Mouse (Mus musculus): ENCODE measurements around the gene Zbtb20.
A peak's percentile ranks its signal among the peaks of the same experiment; 100 is the strongest.

The Zbtb20 gene

DNA sequence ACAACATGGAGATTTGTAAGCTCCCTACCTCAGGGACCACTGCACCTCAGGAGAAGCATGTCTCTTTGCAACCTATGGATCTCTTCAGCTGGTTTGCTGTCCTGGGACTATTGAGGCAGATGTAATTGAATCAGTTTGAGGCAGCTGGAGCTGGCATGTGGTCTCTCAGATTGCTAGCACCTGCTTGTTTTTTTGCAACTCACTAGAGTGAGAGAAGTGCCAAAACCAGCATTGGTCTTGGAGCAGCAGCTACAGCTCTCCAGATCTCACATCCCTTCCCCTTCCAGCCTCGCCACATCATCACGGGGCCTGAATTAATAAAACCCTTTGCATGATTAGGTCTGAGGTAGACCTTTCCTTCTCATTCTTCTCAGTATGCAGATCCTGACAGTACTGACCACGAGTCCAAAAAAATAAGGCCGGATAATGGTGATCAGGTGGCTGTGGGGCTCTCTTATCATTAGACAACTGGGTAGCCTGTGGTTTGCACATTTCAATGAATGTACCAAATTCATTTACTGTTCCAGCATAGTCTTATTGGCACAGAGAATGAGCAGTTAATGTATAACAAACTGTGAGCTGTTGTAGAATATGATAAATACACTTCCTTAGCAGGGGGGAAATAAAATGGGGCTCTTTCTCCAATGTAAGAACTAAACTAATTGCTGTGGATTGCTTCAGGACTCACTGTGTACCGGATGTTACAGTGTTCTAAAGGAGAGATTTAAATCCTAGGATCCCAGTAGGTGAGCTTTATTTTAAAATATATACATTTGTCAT, 205.4 kb downstream of the Zbtb20 start:
- peak; percentile 25 to 54 for DNase-seq

DNA sequence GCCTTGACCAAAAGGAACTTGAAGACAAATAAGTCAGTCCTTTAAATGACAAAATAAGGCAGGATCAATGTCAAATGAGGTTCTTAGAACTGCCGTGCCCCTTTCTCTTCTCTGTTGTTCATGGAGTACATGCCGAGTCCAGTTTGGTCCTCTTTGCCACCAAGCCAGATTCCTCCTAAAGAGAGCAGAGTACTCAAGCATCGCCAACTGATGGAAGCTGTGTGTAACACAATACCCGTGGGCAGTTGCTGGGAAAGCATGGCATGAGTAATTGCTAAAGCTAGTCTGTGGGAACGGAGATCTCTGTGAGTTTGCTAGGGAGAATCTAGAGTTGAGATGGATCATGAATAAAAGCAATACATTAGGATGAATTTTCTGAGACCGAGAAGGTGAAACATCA, 206.3 kb downstream of the Zbtb20 start:
- DNase-seq, result peak in 1 of 2 experiments; percentile 24

DNA sequence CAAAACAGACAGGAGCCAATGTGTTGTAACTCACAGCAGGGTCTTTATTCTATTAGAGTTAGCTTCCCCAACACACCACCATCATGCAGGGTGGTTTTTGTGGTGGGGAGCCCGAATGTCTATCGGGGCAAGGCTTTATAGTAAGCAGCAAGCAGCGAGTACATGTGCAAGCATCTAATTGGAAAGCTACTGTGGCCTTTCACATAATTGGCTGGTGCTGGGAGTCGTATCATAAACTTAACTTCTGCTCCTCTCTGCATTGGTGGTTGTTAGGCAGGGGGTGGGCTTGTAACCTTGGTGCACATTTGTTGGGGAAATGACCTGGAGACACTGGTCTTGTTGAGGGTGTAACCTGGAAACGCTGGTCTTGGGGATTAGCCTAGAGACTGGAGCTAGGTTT, 207.1 kb downstream of the Zbtb20 start:
- no peak for DNase-seq

DNA sequence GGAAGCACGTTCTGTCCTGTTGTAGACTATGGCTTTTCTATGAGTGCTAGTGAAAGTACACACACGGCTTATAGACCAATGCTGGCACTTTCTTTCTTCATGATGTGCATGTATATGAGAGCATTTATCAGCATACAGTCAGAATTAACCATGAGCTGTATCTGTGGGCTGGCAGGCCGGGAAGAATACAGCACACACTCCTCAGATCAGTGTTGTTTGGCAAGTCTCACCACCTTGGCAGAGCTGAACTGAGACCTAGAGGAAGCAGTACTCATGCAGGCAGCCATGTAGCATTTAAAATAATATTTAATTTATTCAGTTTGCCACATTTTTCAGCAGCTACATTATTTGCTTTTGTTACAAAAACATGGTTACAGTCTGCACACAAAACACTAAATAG, 214.5 kb downstream of the Zbtb20 start:
- DNase-seq, result peak; percentile 49 to 56

DNA sequence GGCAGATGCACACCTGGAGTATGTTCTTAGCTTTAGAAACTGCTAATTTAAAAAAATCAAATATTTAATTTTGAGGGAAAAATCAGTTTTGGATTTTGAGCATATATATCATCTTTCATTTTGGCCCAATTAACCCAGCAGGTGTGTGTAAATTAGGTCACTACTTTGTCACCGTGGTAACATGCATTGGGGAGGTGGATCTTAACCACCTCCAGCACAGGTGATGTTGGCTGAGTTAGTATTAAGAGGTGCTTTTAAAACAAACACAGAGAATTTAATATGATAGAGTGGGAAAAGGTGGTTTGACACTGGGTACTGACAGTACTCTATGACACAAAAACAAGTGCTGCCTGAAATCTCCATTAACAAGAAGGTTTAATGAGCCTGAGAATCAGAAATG, 218.5 kb downstream of the Zbtb20 start:
- peak in 1 of 2 experiments; percentile 25 for DNase-seq

DNA sequence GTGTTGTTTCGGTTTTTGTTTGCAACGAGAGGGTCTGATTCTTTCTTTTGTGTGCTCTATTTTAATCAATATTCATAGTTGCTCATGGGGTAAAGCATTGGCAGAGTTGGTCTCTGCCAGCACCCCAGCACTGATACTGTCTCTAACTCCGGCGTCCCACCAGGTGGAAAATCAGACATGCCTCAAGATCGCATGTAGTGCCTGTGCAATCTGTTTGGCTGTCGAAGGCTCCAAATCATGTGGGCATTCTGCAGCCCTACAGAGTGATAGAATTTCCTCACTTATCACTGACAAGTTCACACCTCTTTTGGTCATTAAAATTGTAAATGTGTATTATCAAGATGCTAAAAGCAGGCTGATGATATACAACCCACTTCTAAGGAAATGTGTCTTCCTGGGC, 219.1 kb downstream of the Zbtb20 start:
- peak in 1 of 2 experiments; percentile 49 for DNase-seq

DNA sequence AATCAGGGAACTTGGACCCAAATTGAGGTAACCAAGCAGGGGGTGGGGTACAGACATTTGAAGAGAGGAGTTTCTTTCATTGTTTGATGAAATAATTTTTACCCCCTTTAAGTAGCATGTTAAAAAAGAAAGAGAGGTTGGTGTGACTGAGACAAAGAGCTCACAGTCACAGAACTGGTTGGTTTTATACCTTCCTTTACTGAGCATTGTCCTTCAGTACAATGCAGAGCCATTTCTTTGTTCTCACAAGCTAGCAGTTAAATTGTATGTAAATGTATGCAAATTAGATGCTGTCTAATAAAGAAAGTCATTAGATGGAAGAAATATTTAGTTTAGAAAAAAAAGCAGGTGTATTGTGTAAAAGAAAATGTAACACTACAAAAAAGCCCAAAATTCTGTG, 220.4 kb downstream of the Zbtb20 start:
- no peak for DNase-seq

DNA sequence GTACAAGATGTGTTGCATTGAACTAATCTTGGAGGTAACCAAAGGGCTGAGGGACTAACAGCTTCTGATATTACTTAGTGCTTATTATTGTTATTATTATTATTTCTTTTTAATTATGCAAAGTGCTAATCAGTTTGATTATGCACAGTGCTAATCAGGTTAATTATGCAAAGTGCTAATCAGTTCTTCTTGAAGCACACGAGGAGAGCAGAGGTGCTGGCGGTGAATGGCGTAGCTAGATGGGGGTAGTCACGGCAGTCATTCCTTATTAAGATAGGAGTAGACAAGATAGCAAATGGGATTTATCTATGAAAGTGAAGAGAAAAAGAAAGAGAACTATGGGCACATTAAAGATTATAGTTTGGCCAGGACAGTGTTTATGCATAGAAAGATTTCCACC, 222.5 kb downstream of the Zbtb20 start:
- no peak for DNase-seq

DNA sequence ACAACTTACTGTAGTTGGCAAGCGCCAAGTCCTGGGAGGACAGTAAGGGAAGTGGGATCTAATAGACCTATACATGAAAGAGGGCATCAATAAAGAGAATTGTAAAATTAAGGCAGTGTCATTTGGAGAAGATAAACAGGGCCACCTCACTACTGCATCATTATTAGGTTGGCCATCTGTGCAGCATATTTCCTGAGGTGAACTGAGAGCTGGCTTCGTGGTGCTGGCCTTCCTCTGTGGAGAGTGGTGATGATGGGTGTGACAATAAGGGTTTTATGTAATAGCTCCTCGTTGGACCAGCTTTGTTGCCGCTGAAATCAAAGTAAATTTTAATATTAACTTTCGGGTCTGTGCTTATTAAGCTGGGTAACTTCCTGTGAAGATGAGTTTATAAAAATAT, 223.0 kb downstream of the Zbtb20 start:
- peak; percentile 35 to 37 for DNase-seq

DNA sequence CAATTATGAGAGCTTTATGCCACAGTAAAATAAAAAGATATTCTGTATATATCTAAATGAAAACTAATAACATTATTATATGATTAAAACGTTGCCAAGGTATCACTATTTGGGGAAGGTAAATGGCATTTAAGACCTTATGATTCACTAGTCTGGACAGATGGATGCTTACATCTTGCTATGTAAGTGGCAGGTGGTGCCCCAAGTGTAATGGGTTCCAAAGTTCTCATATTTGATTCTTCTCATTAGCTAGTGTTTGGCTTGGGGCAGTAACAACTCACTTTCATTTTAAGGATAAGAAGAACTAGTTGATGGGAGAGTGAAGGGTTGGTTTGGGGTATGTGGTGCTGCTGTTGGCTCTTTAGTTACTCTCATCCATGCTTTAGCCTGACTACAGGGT, 235.6 kb downstream of the Zbtb20 start:
- DNase-seq, result peak; percentile 52 to 60

DNA sequence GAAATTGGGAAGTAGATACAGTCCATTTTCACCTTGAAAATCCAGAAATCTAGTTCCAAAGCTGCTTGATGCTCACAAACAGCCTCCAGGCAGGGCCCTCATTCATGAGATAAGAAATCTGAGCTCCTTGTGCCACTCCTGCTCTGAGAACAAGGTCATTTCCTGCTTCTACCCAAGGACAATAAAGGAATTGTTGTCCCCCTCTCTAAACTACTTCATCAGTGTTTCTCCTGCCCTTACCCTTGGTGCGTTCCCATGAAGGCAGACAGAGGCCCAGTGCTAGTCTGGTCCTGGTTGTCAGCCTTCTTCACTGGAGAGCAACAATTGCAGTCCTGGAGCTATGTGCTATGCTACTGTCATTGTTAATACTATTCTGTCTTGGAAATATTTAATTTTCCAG, 238.3 kb downstream of the Zbtb20 start:
- DNase-seq, result no peak

DNA sequence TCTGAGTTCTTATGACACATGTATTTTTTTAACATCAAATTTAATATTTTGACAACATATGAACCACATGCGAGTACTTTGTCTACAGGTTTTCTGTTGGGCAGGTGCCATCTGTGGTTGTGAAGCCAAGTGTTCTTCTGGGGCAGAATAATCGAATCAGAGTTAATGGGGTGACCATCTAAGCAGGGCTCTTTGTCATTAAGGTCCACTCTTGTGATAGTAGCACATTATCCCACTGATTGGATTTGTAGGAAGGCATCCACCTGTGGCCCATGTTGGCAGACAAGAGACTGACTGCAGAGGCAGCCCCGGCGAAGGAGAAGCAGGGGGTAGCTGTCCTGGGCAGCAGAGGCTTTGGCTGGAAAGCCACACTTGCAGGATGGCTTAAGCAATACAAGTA, 254.3 kb downstream of the Zbtb20 start:
- peak; percentile 50 to 65 for DNase-seq

DNA sequence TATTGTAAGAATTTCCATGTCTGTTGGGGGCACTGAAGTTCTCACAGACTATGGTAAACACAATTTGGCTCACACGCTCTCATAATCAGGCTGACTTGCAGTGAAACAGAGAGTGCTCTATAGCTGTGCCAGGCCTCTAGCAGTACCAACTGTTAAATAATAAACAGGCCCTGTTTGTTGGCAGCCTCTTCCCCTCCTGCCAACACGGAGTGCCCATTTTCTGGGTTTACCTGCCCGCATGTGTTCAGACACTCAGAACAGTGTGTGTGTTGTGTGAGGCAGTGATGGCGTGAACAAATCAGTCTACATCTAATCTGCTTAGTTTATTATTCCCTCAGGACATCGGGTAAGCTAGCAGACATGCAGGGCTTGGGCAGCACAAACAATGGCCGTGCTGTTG, 254.9 kb downstream of the Zbtb20 start:
- DNase-seq, result peak; percentile 82 to 92

DNA sequence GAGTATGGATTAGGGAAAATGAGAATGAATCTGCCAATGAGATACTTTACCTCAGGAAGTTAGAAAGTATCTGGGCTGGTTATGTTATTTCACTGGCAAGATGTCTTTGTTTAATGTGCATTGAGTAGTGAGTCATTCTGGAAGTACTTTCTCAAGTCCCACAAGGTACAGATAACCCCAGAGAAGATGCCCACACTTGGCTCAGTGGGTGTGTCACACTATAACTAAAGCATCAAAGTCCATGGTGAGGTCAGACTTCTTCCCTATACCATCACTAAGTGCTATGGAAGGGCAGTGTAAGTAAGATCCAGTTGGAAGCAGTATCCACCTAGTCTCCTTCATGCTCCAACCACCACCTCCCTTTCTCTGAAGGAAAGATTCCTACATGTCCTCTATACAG, 255.4 kb downstream of the Zbtb20 start:
- peak in 1 of 2 experiments; percentile 31 for DNase-seq

DNA sequence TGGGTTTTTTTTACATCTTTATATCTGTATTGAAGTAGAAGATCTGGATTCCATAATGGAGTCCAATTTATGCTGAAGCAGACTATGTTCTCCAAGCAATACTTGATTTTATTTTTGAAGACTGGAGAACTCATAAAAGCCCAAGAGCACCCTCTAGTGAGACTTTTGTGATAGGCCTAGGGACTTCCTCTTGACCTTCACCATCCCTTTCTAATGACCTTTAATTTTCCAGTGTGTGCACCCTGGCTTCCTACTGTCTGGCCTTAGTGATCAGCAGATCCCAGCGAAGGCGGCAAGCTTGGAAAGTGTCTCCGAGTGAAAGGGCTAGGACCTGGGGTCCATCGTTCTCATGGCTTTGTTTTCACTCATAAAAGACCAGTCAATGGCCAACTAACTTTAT, 292.8 kb downstream of the Zbtb20 start:
- DNase-seq, result no peak

DNA sequence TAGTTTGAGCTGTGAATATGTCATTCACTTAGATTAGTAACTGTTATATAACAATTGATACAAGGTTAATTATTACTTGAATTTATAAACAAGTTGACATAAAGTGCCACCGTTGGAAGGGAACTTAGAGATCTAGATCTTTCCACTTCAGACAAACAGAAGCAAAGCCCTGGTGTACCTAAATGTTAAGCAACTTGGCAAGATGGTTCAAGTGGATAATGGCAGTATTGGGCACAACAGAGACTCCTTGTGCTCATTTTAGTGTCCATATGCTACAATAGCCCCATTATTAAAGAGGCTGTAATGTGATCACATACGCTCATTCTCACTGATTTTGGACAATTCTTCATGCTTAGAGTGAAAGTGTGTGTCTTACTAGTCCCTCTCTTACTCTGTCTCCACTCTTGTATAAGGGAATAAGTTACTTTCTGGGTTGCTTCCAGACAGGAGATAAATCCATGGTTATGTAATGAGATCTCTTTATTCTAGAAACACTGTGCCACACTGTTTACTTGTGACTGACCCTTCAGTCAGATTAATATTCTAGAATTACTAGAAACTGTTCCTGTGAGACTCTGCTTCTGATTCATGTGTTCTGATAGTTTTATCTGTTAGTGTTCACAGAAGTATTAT, 293.7 kb downstream of the Zbtb20 start:
- no peak for DNase-seq

DNA sequence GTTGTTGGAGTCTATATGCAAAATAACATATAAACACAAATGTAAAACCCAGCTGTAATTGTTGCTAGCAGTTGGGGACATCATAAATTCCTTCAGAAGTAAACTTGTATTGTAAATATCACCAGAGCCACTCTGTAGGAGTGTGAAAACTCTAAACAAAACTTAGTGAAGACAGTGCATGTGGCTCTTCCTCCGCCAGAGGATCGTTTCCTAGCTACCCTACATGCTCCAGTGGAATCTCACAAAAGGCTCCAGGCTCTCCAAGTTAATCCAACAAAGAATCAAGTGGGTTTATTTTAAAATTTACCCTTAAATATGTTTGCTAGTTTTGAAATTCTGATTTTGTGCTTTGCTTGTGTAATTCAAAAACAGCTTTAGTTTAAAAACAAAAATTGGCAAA, 296.5 kb downstream of the Zbtb20 start:
- DNase-seq, result no peak

DNA sequence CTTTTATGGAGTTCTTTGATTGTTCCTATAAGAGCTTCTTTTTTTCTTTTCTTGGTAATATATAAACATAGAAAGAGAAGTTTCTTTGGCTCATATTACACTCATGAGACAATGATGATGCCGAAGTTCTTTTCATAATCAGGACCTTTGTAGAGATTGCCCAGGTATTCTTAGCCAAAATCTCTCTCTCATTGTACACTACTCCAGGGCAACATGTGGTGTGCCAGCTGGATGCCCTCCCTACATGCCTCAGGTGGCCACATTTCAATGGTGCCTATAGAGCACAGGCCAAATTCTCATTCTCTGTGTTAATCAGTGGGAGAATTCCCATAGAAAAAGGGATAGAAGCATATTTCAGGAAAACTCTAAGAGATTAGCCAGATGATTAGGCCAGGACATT, 297.2 kb downstream of the Zbtb20 start:
- DNase-seq, result peak; percentile 75 to 84

DNA sequence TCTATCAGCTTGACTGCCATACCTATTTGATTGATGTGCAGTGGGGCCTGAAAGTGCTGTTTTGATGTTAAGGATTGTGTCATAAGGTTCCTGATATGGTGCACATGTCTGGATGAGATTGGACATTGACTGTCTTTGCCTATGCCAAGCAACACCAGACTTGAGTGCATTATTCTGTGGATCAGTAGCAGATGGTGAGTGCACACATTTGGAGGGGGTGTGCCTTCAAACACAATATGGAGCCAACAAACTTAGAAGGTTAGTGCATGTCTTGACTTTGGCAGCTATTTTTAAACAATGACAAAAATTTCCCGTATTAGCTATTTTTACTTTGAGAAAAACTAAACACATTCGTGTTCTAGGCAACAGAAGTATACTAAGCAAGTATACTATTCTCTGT, 299.1 kb downstream of the Zbtb20 start:
- DNase-seq, result no peak

DNA sequence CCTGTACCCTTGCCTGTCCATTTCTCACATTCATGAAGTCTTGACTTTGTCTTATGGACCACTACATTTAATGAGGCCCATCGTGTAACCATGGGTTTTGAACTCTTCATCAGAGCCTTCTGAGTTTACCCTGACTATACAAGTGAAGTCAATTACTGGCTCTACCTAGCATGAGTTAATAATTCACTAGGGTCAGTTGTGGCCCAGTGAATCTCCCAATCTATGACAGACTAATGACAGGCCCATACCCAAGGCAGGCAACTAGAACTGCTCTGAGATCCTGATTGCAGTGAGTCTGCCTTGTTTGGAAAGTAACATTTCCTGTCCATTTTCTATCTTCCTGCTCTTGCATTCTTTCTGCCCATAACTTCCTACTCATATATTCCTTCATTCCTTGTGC, 305.4 kb downstream of the Zbtb20 start:
- no peak for DNase-seq

DNA sequence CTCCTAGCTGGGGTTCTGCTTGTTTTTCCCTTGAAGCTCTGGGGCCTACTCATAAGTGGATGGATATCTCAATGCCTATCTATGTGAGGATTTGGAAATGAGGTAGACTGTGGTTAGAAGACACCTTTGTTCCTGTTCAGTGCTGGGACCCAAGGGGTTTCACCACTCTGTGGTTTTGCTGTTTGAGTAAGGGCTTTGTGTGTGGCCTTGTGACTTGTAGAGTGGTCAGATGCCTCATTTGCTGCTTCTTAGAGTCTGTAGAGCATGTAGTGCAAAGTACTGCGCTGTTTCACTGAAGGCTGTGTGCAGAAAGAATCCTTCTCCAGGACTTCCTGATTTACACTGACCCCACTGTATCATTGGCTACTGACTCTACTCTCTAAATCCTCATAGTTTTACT, 314.7 kb downstream of the Zbtb20 start:
- DNase-seq, result no peak

DNA sequence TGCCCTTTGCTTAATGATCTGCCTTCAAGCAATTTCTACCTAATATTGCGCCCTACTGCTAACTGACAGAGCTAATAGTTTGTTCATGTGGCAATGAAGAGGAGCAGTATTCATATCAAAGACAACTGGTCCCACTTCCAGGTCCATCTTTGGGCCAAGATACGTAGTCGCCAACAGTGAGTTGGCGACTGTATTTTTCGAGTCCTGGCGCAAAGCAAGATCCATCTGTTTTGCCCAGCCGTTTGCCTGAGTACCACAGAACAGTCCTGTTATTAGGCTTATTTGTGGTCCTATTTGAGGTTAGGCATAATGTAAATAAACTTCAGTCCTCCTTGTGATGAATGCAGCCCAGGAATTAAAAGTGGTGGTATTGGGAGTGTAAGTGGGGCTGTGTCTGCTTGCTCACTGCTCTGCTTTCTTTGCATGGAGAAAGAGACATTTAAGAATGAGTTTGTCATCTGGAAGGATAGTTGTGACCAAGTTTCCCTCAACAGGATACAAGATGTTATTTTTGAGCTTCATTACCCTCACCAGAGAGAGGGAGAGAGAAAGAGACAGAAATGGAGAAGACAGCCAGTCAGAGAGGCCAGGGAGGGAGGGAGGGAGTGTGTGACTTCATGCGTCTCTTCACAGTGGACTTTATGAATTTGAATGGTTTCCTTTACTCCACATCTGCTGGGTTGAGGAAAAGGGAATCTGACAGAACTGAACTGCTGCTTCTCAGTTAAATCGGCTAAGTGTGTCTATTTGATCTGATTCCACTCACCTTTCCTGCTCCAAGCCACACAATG, 315.6 kb downstream of the Zbtb20 start:
- DNase-seq, result peak; percentile 79 to 82

DNA sequence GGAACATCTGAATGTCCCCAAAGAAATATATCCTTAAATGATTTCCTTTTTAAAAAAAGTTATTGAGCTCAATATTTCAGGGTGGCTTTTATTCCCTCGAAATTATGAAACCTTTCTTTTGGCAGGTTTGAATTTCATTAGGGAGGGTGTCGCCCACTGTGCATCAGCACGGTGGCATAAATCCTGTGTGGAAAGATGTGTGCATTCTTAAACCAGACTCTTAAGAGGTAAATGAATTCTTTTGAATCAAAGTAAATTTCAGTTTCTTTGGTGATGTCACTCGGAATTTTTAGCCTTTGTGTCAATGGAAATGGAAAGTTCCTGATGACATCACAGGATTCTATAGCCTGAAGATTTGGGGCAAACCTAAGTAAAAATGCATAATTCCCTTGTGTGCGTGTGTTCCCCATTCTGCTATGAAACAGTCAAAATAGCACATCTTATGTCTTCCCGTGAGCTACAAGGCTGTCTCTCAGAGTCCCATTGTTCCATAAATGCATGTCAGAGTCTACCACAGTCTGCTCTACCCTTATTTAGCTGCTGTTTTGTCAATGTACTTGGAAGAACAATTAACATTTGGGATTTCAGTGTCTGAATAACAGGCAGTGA, 318.1 kb downstream of the Zbtb20 start:
- DNase-seq, result no peak
